Mouse (Mus musculus) neural tube, embryonic 13.5 days (tissue): ENCODE data around the gene Gm20388. TPM values are rescaled to one million over a fixed set of nuclear protein-coding genes. Genes with fewer than 3 reads are reported as not detected.
A peak's percentile ranks its signal among the peaks of the same experiment; 100 is the strongest.

Experiments
- ATAC-seq: fragments of 200-750 bp; cut with Nextera tagmentation; 2 replicates; pipeline ENCODE4 v1.8.0; 2017; ENCODE audit warnings: low read depth, mild to moderate bottlenecking, moderate TSS enrichment, moderate library complexity
- H3K27ac ChIP-seq: fragments of 300-500 bp; sonication (generic); replicated peaks from 2 replicates; pipeline ENCODE4 v1.5.1; 2015; ENCODE audit warnings: moderate library complexity, mild to moderate bottlenecking, inconsistent platforms
- H3K27me3 ChIP-seq: fragments of 300-500 bp; sonication (generic); 2 replicates; pipeline ENCODE4 v1.6.1; 2015; ENCODE audit warnings: mild to moderate bottlenecking, inconsistent platforms
- H3K36me3 ChIP-seq: fragments of 300-500 bp; sonication (generic); 2 replicates; pipeline ENCODE4 v1.6.1; 2015; ENCODE audit warnings: mild to moderate bottlenecking, inconsistent platforms
- H3K4me1 ChIP-seq: fragments of 300-500 bp; sonication (generic); replicated peaks from 2 replicates; pipeline ENCODE4 v1.6.1; 2015; ENCODE audit warnings: inconsistent platforms
- H3K4me2 ChIP-seq: fragments of 300-500 bp; sonication (generic); 2 replicates; pipeline ENCODE4 v1.6.1; 2015; ENCODE audit warnings: inconsistent platforms, mild to moderate bottlenecking, moderate library complexity
- H3K4me3 ChIP-seq: fragments of 300-500 bp; sonication (generic); 2 replicates; pipeline ENCODE4 v1.5.1; 2015; ENCODE audit warnings: mild to moderate bottlenecking, inconsistent platforms
- H3K9ac ChIP-seq: fragments of 300-500 bp; sonication (generic); 2 replicates; pipeline ENCODE4 v1.6.1; 2015; ENCODE audit warnings: moderate library complexity, mild to moderate bottlenecking, inconsistent platforms
- H3K9me3 ChIP-seq: fragments of 300-500 bp; sonication (generic); 2 replicates; pipeline ENCODE4 v1.6.1; 2016; ENCODE audit warnings: inconsistent platforms
- WGBS: fragments of 180-500 bp; shearing (Covaris S2); methylation state at CpG from one replicate; pipeline ENCODE4 v1.1.7; 2015; 5-methylcytosine and 5-hydroxymethylcytosine counted together
- polyA plus RNA-seq: library from polyadenylated mRNA; unstranded; fragments of >200 nt; fragmentation: Nextera tagmentation; extraction: Ambion mirVana; gene quantifications from 2 replicates; pipeline ENCODE4 v1.2.1, GENCODE M21; 2015

Gm20388 gene
- polyA plus RNA-seq, 1 experiment from 2014 or later: 0.27 TPM

DNA sequence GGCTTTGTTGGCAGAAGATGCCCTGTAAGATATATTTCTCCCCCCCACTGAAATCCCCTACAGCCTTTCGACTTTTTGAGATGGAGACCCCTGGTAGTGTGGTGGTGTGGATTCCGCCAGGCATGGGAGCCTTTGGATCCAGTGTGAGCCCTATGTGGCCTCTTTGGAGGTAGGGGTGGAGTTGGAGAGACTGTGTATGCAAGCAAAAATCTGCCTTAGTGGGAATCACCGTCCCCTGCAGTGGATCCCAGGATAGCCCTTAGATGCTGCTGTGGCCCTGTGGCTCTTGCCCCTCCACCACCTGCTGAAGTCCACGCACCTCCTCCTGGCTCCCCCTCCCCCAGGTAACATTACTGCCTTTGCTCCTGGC is 514.2 kb downstream of the Gm20388 start:
- ATAC-seq: peak; percentile 10; the same call in 1 of the 2 replicates
- H3K9ac ChIP-seq: peak overlapping the region; percentile 62

DNA sequence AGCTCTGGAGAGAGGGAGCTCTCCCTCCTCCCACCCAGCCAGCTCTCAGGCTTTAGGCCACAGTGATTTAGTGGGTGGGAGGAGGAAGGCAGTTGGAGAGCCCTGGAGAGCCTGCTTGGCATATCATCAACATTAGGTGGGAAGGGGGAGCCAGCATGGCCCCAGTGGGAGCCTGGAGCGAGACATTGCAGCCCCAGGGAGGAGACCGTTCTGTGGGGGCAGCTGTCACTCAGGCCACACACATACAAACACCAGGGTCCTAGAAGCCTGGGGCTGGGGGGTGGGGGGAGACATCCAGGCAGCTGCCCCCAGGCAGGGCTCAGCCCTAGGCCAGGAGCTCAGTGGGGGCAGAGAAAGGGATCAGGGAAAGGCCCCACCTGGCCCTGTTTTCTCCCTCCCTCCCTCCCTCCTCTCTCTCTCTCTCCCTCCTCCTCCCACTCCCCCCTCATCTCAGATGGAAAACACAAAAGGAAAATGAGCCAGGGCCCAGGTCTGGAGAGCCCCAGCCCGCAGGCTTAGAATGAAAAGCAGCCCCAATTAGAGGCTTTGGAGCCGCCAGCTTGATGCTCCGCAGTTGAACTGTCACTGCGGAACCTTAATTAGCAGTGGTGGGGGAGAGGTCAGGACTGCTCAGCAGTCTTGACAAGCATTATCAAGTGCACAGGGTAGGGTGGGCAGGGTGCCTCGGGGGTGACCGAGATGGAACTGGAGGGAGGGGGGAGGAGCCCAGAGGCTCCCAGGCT is 514.7 kb downstream of the Gm20388 start:
- Histone ChIP-seq H3K4me2 (peak overlapping the region; percentile 18; the same call in 1 of the 2 replicates), H3K27ac (peak overlapping the region; percentile 97)

More for the DNA sequence above, 514.2 kb downstream of the Gm20388 start:
- H3K4me3 ChIP-seq: no peak overlapping the region
- no peaks in the 10 kb centered on the region for H3K9me3 ChIP-seq
- peak overlapping the region; percentile 97 for H3K27ac ChIP-seq
- H3K4me2 ChIP-seq: 0 out of 2 replicates have a peak overlapping the region, but pooled peaks have one; percentile 4
- 24% methylated on average over 4 of the region's 4 CpGs for WGBS
- H3K36me3 ChIP-seq: no peaks in the 10 kb centered on the region
- no peaks in the 10 kb centered on the region for H3K27me3 ChIP-seq
- H3K4me1 ChIP-seq: peaks cover 93% of the 10 kb centered on the region

DNA sequence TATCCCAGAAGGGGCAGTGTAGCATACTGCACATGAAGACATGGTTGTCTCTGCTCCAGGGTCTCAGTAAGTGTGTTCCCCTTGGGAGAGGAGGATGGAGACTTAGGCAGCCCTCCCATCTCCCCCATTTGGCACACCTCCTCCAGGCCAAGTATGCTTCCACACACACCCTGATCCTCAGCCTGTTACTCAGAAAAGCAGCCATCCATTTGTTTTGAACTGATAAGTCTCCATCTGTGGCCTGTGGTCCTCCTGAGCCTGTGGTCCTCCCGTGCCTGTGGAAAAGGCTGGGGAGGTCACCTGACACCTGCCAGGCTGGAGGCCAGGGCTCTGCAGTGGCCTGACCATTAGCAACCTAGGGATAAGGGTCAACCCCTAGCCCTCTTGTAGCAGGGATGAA is 515.5 kb downstream of the Gm20388 start:
- H3K9me3 ChIP-seq: no peaks in the 10 kb centered on the region
- no peaks in the 10 kb centered on the region for H3K36me3 ChIP-seq
- WGBS: 38% methylated on average over 1 of the region's 1 CpGs
- peaks cover 88% of the 10 kb centered on the region for H3K4me1 ChIP-seq
- H3K4me2 ChIP-seq: no peak overlapping the region
- H3K27ac ChIP-seq: peak overlapping the region; percentile 97
- H3K4me3 ChIP-seq: no peak overlapping the region
- no peak overlapping the region for H3K9ac ChIP-seq
- ATAC-seq: no peak
- H3K27me3 ChIP-seq: no peaks in the 10 kb centered on the region

More for the DNA sequence above, 514.7 kb downstream of the Gm20388 start:
- Histone ChIP-seq H3K4me3 (no peak overlapping the region), H3K9ac (peak overlapping the region; percentile 62), H3K4me1 (peaks cover 88% of the 10 kb centered on the region), H3K36me3 (no peaks in the 10 kb centered on the region), H3K27me3 (no peaks in the 10 kb centered on the region), H3K9me3 (no peaks in the 10 kb centered on the region)
- ATAC-seq: peak; percentile 81
- 10% methylated on average over 8 of the region's 8 CpGs for WGBS

DNA sequence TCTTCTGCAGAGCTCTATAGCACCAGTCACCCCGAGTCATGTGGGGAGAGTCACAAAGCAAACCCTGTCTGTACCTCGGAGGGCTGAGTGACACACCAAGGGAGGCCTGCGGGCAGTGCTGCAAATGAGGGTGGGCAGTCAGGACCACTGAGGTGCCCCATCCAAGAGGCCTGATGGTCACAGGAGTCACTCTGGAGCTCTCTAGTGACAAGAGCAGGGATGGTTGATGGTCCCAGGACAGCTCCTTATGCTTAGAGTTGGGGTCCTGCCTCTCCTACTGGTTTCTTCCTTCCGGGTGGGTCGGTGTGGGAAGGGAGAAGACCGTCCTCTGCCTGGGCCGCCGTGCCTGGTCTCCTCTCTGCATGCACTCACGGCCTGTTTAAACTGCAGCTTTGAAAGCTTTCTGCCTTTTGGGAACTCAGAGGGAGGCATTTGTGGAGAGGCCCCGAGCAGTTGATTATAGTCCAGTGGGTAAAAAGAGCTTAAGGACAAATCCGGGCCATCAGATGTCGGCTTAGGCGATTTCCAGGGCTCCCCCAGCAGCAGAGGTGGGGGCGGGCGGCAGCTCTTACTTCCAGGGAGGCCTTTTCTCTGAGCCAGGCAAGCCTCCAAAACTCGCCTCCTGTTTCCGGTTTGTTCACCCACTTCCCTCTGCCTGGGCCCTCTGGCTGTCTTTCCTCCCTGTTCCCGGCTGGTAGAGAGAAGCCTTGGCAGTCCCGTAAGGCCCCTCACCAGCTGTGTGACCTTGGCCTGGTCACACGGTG is 516.2 kb downstream of the Gm20388 start:
- WGBS: 41% methylated on average over 20 of the region's 20 CpGs
- Histone ChIP-seq H3K4me2 (no peak overlapping the region), H3K9ac (peak overlapping the region; percentile 52), H3K27ac (peak overlapping the region; percentile 97), H3K27me3 (no peaks in the 10 kb centered on the region), H3K36me3 (no peaks in the 10 kb centered on the region), H3K4me1 (peaks cover 86% of the 10 kb centered on the region), H3K4me3 (no peak overlapping the region), H3K9me3 (no peaks in the 10 kb centered on the region)
- no peak for ATAC-seq

DNA sequence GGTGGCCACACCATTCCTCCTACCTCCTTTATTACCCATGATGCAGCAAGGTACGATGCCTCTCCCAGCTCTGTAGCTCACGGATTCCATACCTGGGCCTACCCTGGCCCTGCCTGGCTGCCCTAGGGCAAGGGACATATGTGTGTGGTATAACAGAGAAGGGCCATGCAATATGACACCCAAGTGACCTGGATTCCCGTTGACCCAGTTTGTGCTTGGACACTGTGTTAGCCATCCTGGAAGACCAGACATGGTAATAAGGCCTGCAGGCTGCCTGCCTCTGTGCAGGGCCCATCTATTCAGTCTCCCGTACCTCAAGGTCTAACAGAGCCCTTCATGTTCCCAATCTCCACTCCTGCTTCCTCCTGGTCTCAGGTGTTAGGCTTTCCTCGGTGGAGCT is 517.9 kb downstream of the Gm20388 start:
- Histone ChIP-seq H3K4me1 (peaks cover 79% of the 10 kb centered on the region), H3K4me2 (no peak overlapping the region), H3K9ac (no peak overlapping the region), H3K9me3 (no peaks in the 10 kb centered on the region), H3K27me3 (no peaks in the 10 kb centered on the region), H3K4me3 (no peak overlapping the region), H3K27ac (no peak overlapping the region), H3K36me3 (no peaks in the 10 kb centered on the region)
- ATAC-seq: no peak
- WGBS: 85% methylated on average over 5 of the region's 5 CpGs

DNA sequence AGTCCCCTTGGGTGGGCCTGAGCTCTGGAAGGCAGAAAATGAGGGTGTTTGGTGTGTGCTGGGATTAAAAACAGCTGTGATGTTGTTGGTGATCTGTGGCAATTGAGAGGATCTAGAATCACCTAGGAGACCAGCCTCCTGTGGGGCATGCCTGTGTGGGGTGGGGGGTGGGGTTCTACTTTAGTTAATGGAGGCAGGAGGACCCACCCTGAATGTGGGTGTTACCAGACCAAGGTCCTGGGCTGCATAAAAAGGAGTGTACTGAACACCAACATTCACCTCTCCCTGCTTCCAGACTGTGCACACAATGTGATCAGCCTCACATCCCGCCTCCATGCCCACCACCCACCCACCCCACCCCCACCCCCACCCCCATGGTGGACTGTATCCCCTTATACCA is 518.5 kb downstream of the Gm20388 start:
- no peak overlapping the region for H3K4me2 ChIP-seq
- H3K4me3 ChIP-seq: no peak overlapping the region
- H3K27ac ChIP-seq: no peak overlapping the region
- no peak overlapping the region for H3K9ac ChIP-seq
- H3K27me3 ChIP-seq: no peaks in the 10 kb centered on the region
- H3K36me3 ChIP-seq: no peaks in the 10 kb centered on the region
- H3K4me1 ChIP-seq: peaks cover 73% of the 10 kb centered on the region
- WGBS: 80% methylated on average over 1 of the region's 1 CpGs
- no peaks in the 10 kb centered on the region for H3K9me3 ChIP-seq
- no peak for ATAC-seq

DNA sequence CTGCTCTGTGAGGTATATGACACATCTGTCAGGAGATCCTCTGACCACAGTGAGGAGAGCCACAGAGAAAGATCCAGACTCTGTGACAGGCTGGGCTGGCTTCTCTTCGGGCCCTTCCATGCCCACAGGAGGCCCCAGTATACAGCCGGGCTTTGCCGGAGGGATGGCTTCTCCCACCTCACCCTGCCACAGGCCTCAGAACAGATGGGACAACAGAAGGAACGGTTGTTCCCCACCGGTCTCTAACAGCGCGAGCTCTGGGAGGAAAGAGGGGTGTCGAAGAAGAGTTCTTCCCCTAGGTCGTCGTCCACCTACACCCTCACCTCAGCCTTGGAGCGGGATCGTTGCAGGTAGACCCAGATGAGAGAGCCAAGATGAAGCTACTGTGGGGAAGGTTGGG is 520.4 kb downstream of the Gm20388 start:
- Histone ChIP-seq H3K4me1 (peaks cover 59% of the 10 kb centered on the region), H3K27ac (no peak overlapping the region), H3K4me3 (no peak overlapping the region), H3K27me3 (no peaks in the 10 kb centered on the region), H3K36me3 (no peaks in the 10 kb centered on the region), H3K4me2 (no peak overlapping the region), H3K9me3 (no peaks in the 10 kb centered on the region), H3K9ac (no peak overlapping the region)
- WGBS: 66% methylated on average over 12 of the region's 12 CpGs
- ATAC-seq: no peak

DNA sequence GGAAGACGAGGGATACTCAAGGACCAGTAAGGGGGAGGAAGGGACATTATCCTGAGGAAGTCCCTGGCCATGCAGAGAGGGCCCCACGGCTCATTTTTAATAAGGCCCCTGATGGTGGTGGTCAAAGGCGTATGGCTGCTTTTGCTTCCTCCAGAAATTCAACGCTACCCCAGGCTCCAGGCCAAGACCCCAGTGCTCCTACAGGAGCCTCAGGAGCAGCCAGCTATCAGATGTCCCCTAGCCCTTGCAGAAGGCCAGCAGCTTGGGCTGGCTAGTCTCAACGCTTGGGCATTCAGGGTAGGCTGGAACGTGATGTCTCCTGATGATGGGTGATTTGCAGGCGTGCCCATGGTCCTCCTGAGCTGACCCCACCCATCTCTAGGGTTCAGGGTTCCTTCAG is 521.8 kb downstream of the Gm20388 start:
- Histone ChIP-seq H3K9me3 (no peaks in the 10 kb centered on the region), H3K9ac (no peak overlapping the region), H3K4me2 (no peak overlapping the region), H3K4me3 (no peak overlapping the region), H3K27ac (0 out of 2 replicates have a peak overlapping the region, but pooled peaks have one; percentile 46), H3K36me3 (no peaks in the 10 kb centered on the region), H3K27me3 (no peaks in the 10 kb centered on the region), H3K4me1 (peaks cover 59% of the 10 kb centered on the region)
- WGBS: 82% methylated on average over 7 of the region's 7 CpGs
- no peak for ATAC-seq

DNA sequence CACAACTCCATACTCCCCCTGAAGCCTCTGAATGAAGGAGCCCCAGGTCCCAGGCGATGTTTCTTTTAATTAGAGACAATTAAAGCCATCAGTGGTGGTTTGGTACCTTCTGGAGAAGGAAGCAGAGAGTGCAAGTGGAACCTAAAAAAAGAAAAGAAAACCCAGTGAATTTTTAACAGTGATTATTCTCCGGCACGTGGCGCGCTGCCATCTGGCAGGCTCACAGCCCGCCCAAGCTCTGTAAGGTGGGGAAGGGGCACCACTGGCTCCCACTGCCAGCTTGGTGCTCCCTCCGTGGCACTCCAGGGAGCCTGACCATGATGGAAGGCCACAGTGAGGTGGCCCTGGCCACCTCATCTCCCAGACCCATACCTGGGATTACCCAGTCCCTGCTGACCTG is 522.5 kb downstream of the Gm20388 start:
- 63% methylated on average over 7 of the region's 7 CpGs for WGBS
- H3K4me1 ChIP-seq: peaks cover 60% of the 10 kb centered on the region
- no peak for ATAC-seq
- no peaks in the 10 kb centered on the region for H3K27me3 ChIP-seq
- H3K4me3 ChIP-seq: no peak overlapping the region
- H3K9me3 ChIP-seq: no peaks in the 10 kb centered on the region
- no peak overlapping the region for H3K4me2 ChIP-seq
- H3K36me3 ChIP-seq: no peaks in the 10 kb centered on the region
- H3K9ac ChIP-seq: no peak overlapping the region
- H3K27ac ChIP-seq: peak overlapping the region; percentile 46; the same call in 1 of the 2 replicates

DNA sequence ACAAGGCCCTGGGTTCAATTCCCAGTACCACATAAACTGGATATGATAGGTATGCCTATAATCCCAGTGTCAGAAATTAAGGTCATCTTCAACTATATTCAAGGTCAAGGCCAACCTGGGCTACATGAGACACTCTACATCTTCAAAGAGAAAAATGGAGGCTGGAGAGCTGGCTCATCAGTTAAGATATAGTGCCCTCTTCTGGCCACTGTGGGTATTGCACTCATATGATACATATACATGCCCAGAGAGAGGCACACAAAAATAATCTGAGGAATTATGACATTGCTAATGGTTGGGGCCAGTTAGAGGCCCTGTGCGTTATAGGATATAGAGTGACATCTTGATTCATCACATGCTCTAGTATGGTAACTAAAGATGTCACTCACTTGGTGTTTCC is 523.1 kb downstream of the Gm20388 start:
- H3K36me3 ChIP-seq: no peaks in the 10 kb centered on the region
- no peak for ATAC-seq
- 96% methylated on average over 1 of the region's 1 CpGs for WGBS
- peaks cover 60% of the 10 kb centered on the region for H3K4me1 ChIP-seq
- no peak overlapping the region for H3K9ac ChIP-seq
- H3K4me2 ChIP-seq: no peak overlapping the region
- no peaks in the 10 kb centered on the region for H3K27me3 ChIP-seq
- H3K4me3 ChIP-seq: no peak overlapping the region
- no peaks in the 10 kb centered on the region for H3K9me3 ChIP-seq
- H3K27ac ChIP-seq: no peak overlapping the region

DNA sequence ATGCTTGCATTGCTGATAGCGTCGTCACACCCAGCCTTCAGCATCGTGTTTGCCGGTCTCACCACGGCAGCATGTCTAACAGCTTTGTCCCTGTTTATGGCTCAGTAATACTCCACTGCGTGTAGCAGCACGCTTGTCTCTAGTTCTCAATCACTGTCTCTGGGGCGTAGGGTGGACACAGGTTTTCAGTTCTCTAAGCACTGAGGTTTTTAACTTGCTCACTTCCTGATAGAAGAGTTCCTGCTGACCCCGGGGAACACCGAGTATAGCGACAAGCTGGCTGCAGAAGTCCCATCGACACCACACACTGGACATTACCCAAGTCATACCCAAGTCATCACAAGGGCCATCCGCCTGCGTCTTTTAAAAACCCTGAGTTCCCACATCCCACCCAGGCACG is 525.1 kb downstream of the Gm20388 start:
- Histone ChIP-seq H3K4me2 (no peak overlapping the region), H3K4me3 (no peak overlapping the region), H3K27me3 (no peaks in the 10 kb centered on the region), H3K36me3 (no peaks in the 10 kb centered on the region), H3K9ac (no peak overlapping the region), H3K27ac (0 out of 2 replicates have a peak overlapping the region, but pooled peaks have one; percentile 38), H3K4me1 (peaks cover 71% of the 10 kb centered on the region), H3K9me3 (no peaks in the 10 kb centered on the region)
- 92% methylated on average over 15 of the region's 15 CpGs for WGBS
- ATAC-seq: no peak

DNA sequence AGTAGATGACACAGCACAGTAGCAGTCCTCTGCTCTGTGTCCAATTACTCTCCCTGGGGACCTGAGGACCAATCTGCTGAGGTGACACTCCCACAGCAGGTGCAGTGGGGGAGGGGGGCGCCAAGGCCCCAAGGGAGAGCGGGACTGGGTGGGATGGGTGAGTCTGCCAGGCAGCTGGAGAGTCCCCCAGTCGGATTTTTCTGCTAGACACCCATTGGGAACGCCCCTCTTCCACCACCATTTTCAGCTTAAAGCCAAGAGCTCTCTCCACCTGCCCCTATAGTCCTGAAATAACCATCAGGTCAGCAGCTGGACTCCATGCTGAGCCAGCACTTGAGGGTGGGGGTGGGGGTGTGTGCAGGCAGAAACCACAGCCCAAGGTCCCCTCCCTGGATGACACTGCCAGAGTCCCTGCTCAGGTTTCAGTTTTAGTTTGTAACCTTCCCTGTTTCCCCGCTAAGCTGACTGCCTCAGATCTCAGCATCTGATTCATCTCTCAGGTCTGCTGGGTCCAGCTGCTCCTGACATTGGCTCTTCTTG is 525.9 kb downstream of the Gm20388 start:
- H3K4me3 ChIP-seq: no peak overlapping the region
- H3K4me1 ChIP-seq: peaks cover 71% of the 10 kb centered on the region
- 43% methylated on average over 5 of the region's 5 CpGs for WGBS
- H3K4me2 ChIP-seq: no peak overlapping the region
- no peaks in the 10 kb centered on the region for H3K36me3 ChIP-seq
- no peaks in the 10 kb centered on the region for H3K27me3 ChIP-seq
- no peak overlapping the region for H3K9ac ChIP-seq
- H3K9me3 ChIP-seq: no peaks in the 10 kb centered on the region
- 0 out of 2 replicates have a peak overlapping the region, but pooled peaks have one; percentile 38 for H3K27ac ChIP-seq
- no peak for ATAC-seq
